Mouse (Mus musculus): ENCODE results near the gene Lrrc32.

Lrrc32 gene

GRCm38 (mm10) chr7:98534432-98534855 is 45.4 kb downstream of the Lrrc32 start:
- in situ Hi-C loops (cut with MboI; ENCODE audit: low pct_unique_long_range_greater_than_20kb in 1 of 2, low sequenced_read_pairs in 2 of 2, unreplicated experiment in 1 of 2): no loop called here

GRCm38 (mm10) chr7:98535191-98535590 is 46.1 kb downstream of the Lrrc32 start:
- in situ Hi-C loops (cut with MboI; ENCODE audit: low pct_unique_long_range_greater_than_20kb in 1 of 2, low sequenced_read_pairs in 2 of 2, unreplicated experiment in 1 of 2): no loop called here

- in situ Hi-C loops (cut with MboI; ENCODE audit: low pct_unique_long_range_greater_than_20kb in 1 of 2, low sequenced_read_pairs in 2 of 2, unreplicated experiment in 1 of 2): no loop called here
These were observed 46.8 kb downstream of the Lrrc32 start for GRCm38 (mm10) chr7:98535882-98536281.

- in situ Hi-C loops (cut with MboI; ENCODE audit: low pct_unique_long_range_greater_than_20kb in 1 of 2, low sequenced_read_pairs in 2 of 2, unreplicated experiment in 1 of 2): no loop called here
These were observed 48.3 kb downstream of the Lrrc32 start for GRCm38 (mm10) chr7:98537210-98537966.

- in situ Hi-C loops (cut with MboI; ENCODE audit: low pct_unique_long_range_greater_than_20kb in 1 of 2, low sequenced_read_pairs in 2 of 2, unreplicated experiment in 1 of 2): no loop called here
These were observed 49.0 kb downstream of the Lrrc32 start for GRCm38 (mm10) chr7:98537967-98538573.

GRCm38 (mm10) chr7:98540879-98541278 is 51.8 kb downstream of the Lrrc32 start:
- in situ Hi-C loops (cut with MboI; ENCODE audit: low pct_unique_long_range_greater_than_20kb in 1 of 2, low sequenced_read_pairs in 2 of 2, unreplicated experiment in 1 of 2): no loop called here

GRCm38 (mm10) chr7:98541564-98541963 is 52.5 kb downstream of the Lrrc32 start:
- in situ Hi-C loops (cut with MboI; ENCODE audit: low pct_unique_long_range_greater_than_20kb in 1 of 2, low sequenced_read_pairs in 2 of 2, unreplicated experiment in 1 of 2): no loop called here

GRCm38 (mm10) chr7:98542267-98542666 is 53.2 kb downstream of the Lrrc32 start:
- in situ Hi-C loops (cut with MboI; ENCODE audit: low pct_unique_long_range_greater_than_20kb in 1 of 2, low sequenced_read_pairs in 2 of 2, unreplicated experiment in 1 of 2): no loop called here

- in situ Hi-C loops (cut with MboI; ENCODE audit: low pct_unique_long_range_greater_than_20kb in 1 of 2, low sequenced_read_pairs in 2 of 2, unreplicated experiment in 1 of 2): no loop called here
These were observed 53.7 kb downstream of the Lrrc32 start for GRCm38 (mm10) chr7:98542731-98543142.

- in situ Hi-C loops (cut with MboI; ENCODE audit: low pct_unique_long_range_greater_than_20kb in 1 of 2, low sequenced_read_pairs in 2 of 2, unreplicated experiment in 1 of 2): no loop called here
These were observed 54.8 kb downstream of the Lrrc32 start for GRCm38 (mm10) chr7:98543853-98544370.

- in situ Hi-C loops (cut with MboI; ENCODE audit: low pct_unique_long_range_greater_than_20kb in 1 of 2, low sequenced_read_pairs in 2 of 2, unreplicated experiment in 1 of 2): no loop called here
These were observed 55.5 kb downstream of the Lrrc32 start for GRCm38 (mm10) chr7:98544556-98544955.

GRCm38 (mm10) chr7:98548839-98549238 is 59.8 kb downstream of the Lrrc32 start:
- in situ Hi-C loops (cut with MboI; ENCODE audit: low pct_unique_long_range_greater_than_20kb in 1 of 2, low sequenced_read_pairs in 2 of 2, unreplicated experiment in 1 of 2): no loop called here

GRCm38 (mm10) chr7:98550596-98550995 is 61.5 kb downstream of the Lrrc32 start:
- in situ Hi-C loops (cut with MboI; ENCODE audit: low pct_unique_long_range_greater_than_20kb in 1 of 2, low sequenced_read_pairs in 2 of 2, unreplicated experiment in 1 of 2): no loop called here

GRCm38 (mm10) chr7:98551041-98551440 is 62.0 kb downstream of the Lrrc32 start:
- in situ Hi-C loops (cut with MboI; ENCODE audit: low pct_unique_long_range_greater_than_20kb in 1 of 2, low sequenced_read_pairs in 2 of 2, unreplicated experiment in 1 of 2): no loop called here

Measured in mouse embryonic stem cell (cell line).